Mouse (Mus musculus): Measurements from ENCODE around the gene Map3k10. TPM values are rescaled to one million over a fixed set of nuclear protein-coding genes. Genes with fewer than 3 reads are reported as not detected.
"Not testable (repeated sequence)": the region's sequence is repeated elsewhere in the genome, so short reads cannot be mapped to it uniquely, and the experiment has no call there.

Gene Map3k10
- polyA plus RNA-seq, 1 experiment, result 22.4 TPM

GRCm38 (mm10) chr7:27634691-27635090, 39.7 kb downstream of the Map3k10 start:
- no peaks in the 10 kb centered on the region for H3K9me3 ChIP-seq
- peaks cover 3% of the 10 kb centered on the region; the same call in 1 of the 2 replicates for H3K4me1 ChIP-seq
- peaks cover 84% of the 10 kb centered on the region for H3K36me3 ChIP-seq (replicated peaks; ENCODE audit: low read length)
- H3K4me3 ChIP-seq (replicated peaks), result no peak overlapping the region
- no peaks in the 10 kb centered on the region for H3K27me3 ChIP-seq (replicated peaks)
- TF ChIP-seq FLI1 (IDR thresholded peaks at IDR 0.05; ENCODE audit: low read length) (no peak), GATA1 (IDR thresholded peaks at IDR 0.05; ENCODE audit: borderline replicate concordance, low read length) (no peak)

- Histone ChIP-seq H3K27me3 (replicated peaks) (no peaks in the 10 kb centered on the region), H3K4me3 (replicated peaks) (no peak overlapping the region), H3K4me1 (peaks cover 3% of the 10 kb centered on the region; the same call in 1 of the 2 replicates), H3K9me3 (no peaks in the 10 kb centered on the region), H3K36me3 (replicated peaks; ENCODE audit: low read length) (peaks cover 93% of the 10 kb centered on the region)
- no peak for TF ChIP-seq FLI1 (IDR thresholded peaks at IDR 0.05; ENCODE audit: low read length)
- TF ChIP-seq GATA1 (IDR thresholded peaks at IDR 0.05; ENCODE audit: borderline replicate concordance, low read length), result no peak
Observed at GRCm38 (mm10) chr7:27633166-27633565, 41.2 kb downstream of the Map3k10 start.

DNA sequence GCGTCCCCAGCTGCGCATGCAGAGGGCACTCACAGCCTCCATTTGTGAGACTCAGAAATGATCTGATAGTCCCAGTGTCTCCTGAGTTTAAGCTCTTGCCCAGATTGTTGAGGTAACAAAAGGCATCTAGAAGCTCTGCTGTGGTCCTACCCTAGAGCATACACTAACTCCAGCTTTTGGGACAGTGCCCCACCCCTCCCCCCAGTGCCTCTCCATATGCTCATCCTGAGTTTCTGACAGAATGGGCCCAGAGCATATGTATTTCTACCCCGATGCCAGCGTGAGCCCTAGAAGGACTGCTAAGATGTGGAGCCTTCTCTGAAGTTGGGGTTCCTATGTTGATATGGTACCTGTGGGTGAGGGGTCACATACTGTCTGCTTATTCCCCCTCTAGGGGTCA, 43.0 kb downstream of the Map3k10 start:
- Histone ChIP-seq H3K36me3 (replicated peaks; ENCODE audit: low read length) (peaks cover 93% of the 10 kb centered on the region), H3K4me3 (replicated peaks) (no peak overlapping the region), H3K4me1 (peaks cover 3% of the 10 kb centered on the region; the same call in 1 of the 2 replicates), H3K9me3 (no peaks in the 10 kb centered on the region), H3K27me3 (replicated peaks) (no peaks in the 10 kb centered on the region)
- TF ChIP-seq GATA1 (IDR thresholded peaks at IDR 0.05; ENCODE audit: borderline replicate concordance, low read length) (no peak), FLI1 (IDR thresholded peaks at IDR 0.05; ENCODE audit: low read length) (no peak)

DNA sequence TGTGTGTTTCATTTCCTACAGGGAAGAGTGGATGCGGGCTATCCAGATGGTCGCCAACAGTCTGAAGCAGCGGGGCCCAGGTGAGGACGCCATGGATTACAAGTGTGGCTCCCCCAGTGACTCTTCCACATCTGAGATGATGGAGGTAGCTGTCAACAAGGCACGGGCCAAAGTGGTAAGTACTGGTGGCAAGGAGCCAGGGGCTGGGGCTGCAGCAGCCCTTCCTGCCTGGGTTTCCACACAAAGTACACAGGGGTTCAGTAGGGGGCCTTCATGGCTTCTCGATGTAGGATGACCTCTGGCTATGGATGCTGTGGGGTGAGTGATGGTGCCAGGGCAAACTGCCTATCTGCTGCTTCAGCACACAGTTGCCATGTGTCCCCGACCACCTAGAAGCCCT, 45.6 kb downstream of the Map3k10 start:
- H3K36me3 ChIP-seq (replicated peaks; ENCODE audit: low read length), result peaks cover 95% of the 10 kb centered on the region
- not testable (repeated sequence) for H3K4me1 ChIP-seq; H3K9me3 ChIP-seq; H3K27me3 ChIP-seq (replicated peaks); H3K4me3 ChIP-seq (replicated peaks)

GRCm38 (mm10) chr7:27628190-27628589, 46.2 kb downstream of the Map3k10 start:
- H3K36me3 ChIP-seq (replicated peaks; ENCODE audit: low read length), result peaks cover 96% of the 10 kb centered on the region
- no peak overlapping the region for H3K4me3 ChIP-seq (replicated peaks)
- H3K27me3 ChIP-seq (replicated peaks), result no peaks in the 10 kb centered on the region
- peaks cover 3% of the 10 kb centered on the region; the same call in 1 of the 2 replicates for H3K4me1 ChIP-seq
- TF ChIP-seq FLI1 (IDR thresholded peaks at IDR 0.05; ENCODE audit: low read length), result no peak
- TF ChIP-seq GATA1 (IDR thresholded peaks at IDR 0.05; ENCODE audit: borderline replicate concordance, low read length), result no peak
- H3K9me3 ChIP-seq, result no peaks in the 10 kb centered on the region

DNA sequence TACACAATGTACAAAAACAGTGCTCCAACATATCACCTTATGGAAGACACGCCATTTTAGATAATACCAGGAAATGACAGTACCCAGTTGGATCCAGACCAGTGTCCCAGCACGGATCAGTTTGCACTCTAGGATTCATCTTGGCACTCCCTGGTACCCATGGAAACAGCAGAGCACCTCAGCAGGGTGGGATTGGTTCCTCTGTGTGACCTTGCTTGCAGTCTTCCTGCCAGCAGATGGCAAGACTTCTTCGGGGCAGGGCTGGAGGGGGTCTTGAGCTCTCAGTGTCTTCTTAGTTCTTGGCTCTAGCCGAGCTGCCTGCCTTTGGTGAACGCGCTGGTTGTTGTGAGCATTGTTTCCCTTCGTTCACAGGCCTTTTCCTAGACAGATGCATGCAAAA, 46.7 kb downstream of the Map3k10 start:
- no peak for TF ChIP-seq GATA1 (IDR thresholded peaks at IDR 0.05; ENCODE audit: borderline replicate concordance, low read length)
- TF ChIP-seq FLI1 (IDR thresholded peaks at IDR 0.05; ENCODE audit: low read length), result no peak
- H3K27me3 ChIP-seq (replicated peaks), result no peaks in the 10 kb centered on the region
- H3K36me3 ChIP-seq (replicated peaks; ENCODE audit: low read length), result peaks cover 96% of the 10 kb centered on the region
- H3K9me3 ChIP-seq, result no peaks in the 10 kb centered on the region
- H3K4me3 ChIP-seq (replicated peaks), result no peak overlapping the region
- H3K4me1 ChIP-seq, result peaks cover under 1% of the 10 kb centered on the region; the same call in 1 of the 2 replicates

- peaks cover 14% of the 10 kb centered on the region for H3K4me1 ChIP-seq
- H3K27me3 ChIP-seq (replicated peaks), result no peaks in the 10 kb centered on the region
- TF ChIP-seq GATA1 (IDR thresholded peaks at IDR 0.05; ENCODE audit: borderline replicate concordance, low read length) (no peak), FLI1 (IDR thresholded peaks at IDR 0.05; ENCODE audit: low read length) (no peak)
- H3K36me3 ChIP-seq (replicated peaks; ENCODE audit: low read length), result peaks cover 100% of the 10 kb centered on the region
- H3K9me3 ChIP-seq, result no peaks in the 10 kb centered on the region
- H3K4me3 ChIP-seq (replicated peaks), result no peak overlapping the region
Observed at GRCm38 (mm10) chr7:27624967-27625366, 49.4 kb downstream of the Map3k10 start.

GRCm38 (mm10) chr7:27622234-27622633, 52.2 kb downstream of the Map3k10 start:
- H3K9me3 ChIP-seq, result no peaks in the 10 kb centered on the region
- H3K36me3 ChIP-seq (replicated peaks; ENCODE audit: low read length), result peaks cover 100% of the 10 kb centered on the region
- no peak for TF ChIP-seq FLI1 (IDR thresholded peaks at IDR 0.05; ENCODE audit: low read length)
- H3K27me3 ChIP-seq (replicated peaks), result no peaks in the 10 kb centered on the region
- H3K4me3 ChIP-seq (replicated peaks), result no peak overlapping the region
- H3K4me1 ChIP-seq, result peaks cover 40% of the 10 kb centered on the region

GRCm38 (mm10) chr7:27621028-27621427, 53.4 kb downstream of the Map3k10 start:
- H3K4me3 ChIP-seq (replicated peaks), result no peak overlapping the region
- no peaks in the 10 kb centered on the region for H3K9me3 ChIP-seq
- no peaks in the 10 kb centered on the region for H3K27me3 ChIP-seq (replicated peaks)
- H3K36me3 ChIP-seq (replicated peaks; ENCODE audit: low read length), result peaks cover 100% of the 10 kb centered on the region
- H3K4me1 ChIP-seq, result peaks cover 52% of the 10 kb centered on the region
- TF ChIP-seq GATA1 (IDR thresholded peaks at IDR 0.05; ENCODE audit: borderline replicate concordance, low read length) (no peak), FLI1 (IDR thresholded peaks at IDR 0.05; ENCODE audit: low read length) (no peak)

DNA sequence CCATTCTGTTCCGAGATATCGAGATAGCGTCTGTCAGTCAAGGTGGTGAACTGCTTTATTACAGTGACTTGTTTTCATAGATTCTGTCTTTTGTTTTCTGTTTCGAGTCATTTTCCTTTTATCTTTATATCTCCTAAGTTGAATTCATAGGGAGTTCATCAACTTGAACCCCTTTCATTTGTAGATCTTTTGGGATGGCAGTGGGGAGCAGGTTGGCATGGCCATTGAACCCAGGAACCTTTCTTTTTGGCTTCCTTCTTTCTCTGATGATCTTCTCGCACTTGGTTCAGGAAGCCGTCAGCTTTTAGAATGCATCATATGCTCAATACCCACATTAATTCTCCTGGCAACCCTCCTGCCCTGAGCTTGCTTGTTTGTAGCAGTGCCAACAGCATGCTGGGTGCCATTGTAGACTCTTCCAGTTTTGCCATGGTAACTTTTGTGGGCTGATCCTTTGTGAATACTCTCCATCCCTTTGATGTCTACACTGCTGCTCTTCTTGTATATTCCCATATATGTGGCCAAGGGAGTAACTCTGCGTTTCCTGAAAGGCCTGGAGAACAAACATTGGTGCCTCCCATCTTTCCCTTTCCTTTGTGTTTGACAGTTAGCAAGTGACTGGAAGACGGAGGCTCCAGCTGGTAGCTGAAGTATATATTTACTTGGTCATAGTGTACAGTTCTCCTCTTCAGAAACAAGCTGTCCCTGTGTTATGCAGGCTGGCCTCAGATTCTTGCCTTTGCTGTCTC, 60.5 kb downstream of the Map3k10 start:
- peaks cover 86% of the 10 kb centered on the region for H3K36me3 ChIP-seq (replicated peaks; ENCODE audit: low read length)
- H3K27me3 ChIP-seq (replicated peaks), result no peaks in the 10 kb centered on the region
- H3K9me3 ChIP-seq, result no peaks in the 10 kb centered on the region
- no peak overlapping the region for H3K4me3 ChIP-seq (replicated peaks)
- no peak for TF ChIP-seq GATA1 (IDR thresholded peaks at IDR 0.05; ENCODE audit: borderline replicate concordance, low read length)
- no peak for TF ChIP-seq FLI1 (IDR thresholded peaks at IDR 0.05; ENCODE audit: low read length)
- peaks cover 95% of the 10 kb centered on the region for H3K4me1 ChIP-seq

Measured in megakaryocyte, embryonic 14.5 days (primary cell).